Mouse (Mus musculus) heart, postnatal 36 days (tissue): ENCODE measurements around the gene Kcnn4. TPM values are rescaled to one million over a fixed set of nuclear protein-coding genes. Genes with fewer than 3 reads are reported as not detected.

Experiments used
- DNase-seq, 2 experiments: peaks; one replicate each; pipeline ENCODE4 v3.0.0; 2021 to 2022
- intact Hi-C: fragments of 180-260 bp; cut with DNase I; formaldehyde crosslinking; loops from one replicate; pipeline ENCODE4 v1.15.1; 2025
- total RNA-seq, 2 experiments: library from RNA; stranded (reverse); gene quantifications; 2 replicates each; pipeline ENCODE4 v1.2.3; 2021

Gene Kcnn4
- under 1 TPM; 0.42 to 0.62 TPM for total RNA-seq

DNA sequence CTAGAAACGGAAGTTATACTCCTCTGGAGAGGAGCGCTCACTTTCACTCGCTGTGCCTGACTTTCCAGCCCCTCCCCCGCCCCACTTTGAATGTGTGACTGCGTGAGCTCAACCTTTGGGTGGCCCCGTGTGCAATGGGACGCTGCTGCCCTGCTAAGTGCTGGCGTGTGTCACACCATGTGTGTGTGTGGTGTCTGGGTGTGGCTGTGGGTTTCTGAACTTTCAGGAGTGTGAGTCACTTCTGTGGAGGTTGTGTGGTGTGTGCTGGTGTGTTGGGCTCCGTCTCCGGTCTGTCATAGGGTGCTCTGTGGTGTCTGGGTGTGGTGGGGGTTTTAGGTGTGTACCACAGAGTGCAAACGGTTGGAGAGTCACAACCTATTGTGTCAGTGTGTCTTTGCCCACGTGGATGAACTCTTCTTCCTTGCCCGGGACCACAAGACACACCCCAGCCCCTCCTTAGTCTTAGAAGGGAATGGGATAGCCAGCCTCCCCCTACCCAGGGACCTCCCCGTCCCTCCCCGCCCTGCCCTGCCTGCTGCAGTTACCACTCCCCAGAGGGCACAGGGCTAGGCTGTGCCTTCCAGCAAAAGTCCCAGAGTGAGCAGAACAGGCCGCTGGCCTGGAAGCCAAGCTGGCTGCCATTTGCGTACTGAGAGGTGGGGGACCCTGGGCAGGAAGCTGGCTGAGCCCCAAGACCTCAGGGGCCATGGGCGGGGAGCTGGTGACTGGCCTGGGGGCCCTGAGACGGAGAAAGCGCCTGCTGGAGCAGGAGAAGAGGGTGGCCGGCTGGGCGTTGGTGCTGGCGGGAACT is at the start of gene Kcnn4:
Gene Kcnn4, plus strand, starts transcription at position 533 of the 811 bp plus-strand sequence.
- intact Hi-C loops: no loop called here
- no peak for DNase-seq

DNA sequence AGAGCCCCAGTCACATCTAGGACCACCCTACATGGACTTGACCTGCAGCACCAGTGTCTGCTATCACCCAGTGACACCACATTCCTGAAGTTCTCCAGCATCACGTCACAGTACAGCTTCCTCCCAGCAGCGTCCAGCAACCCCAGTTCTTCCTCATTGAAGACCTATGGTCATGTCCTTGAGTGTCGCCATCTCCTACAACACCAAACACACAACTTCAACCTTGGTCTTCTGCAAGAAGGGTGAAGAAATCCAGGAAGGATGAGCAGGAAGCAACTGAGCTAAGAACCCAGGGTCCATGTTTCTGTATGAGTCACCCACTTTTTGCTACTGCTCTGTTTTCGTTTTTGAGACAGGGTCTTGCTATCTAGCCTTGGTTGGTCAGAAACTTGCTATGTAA is 47.5 kb upstream of the Kcnn4 start:
- DNase-seq: no peak
- intact Hi-C loops: no loop called here

DNA sequence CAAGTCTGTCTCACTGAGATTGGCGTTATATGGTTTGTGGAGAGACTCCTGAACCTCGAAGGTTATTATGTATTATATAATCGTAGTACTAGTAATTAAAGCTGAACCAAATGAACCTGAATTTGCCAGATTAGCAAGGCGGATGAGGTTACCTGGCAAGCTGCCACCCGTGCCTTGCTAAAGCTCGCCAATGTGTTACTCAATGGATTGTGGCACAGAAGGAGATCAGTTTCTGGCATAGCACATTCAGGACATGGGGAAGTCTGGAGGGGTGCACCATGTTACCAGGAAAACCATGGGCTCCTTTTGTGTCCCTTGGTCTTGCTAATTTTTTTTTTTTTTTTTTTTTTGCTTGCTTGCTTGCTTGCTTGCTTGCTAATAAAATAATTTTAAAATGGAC is 44.9 kb upstream of the Kcnn4 start:
- no peak for DNase-seq
- intact Hi-C loops: loop anchor here (5.0 kb wide), 1 partner anchor 62 kb away; no protein-coding TSS in a partner anchor

DNA sequence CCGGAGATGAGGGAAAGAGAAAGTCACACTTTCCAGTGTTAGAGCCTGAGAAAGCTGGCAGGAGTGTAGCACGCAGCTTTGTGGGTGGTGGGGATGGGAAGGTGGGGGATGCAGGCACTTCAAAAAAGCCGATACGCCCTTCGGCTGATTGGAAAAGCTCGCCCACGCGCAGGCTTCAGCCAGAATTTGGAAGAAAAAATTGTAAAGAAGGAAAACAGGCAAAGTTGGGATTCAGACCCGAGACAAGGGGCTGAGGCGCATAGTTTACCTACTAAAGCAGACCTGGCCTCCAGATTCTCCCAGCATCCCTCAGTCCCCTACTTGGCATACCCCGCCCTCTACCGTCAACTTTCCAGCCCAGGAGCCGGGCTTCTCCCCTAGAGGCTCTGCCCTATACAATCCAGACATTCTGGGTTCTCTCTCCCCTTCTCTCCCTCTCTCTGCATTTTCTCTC is 44.4 kb upstream of the Kcnn4 start:
- no peak for DNase-seq
- intact Hi-C loops: loop anchor here (5.0 kb wide), 1 partner anchor 62 kb away; no protein-coding TSS in a partner anchor

DNA sequence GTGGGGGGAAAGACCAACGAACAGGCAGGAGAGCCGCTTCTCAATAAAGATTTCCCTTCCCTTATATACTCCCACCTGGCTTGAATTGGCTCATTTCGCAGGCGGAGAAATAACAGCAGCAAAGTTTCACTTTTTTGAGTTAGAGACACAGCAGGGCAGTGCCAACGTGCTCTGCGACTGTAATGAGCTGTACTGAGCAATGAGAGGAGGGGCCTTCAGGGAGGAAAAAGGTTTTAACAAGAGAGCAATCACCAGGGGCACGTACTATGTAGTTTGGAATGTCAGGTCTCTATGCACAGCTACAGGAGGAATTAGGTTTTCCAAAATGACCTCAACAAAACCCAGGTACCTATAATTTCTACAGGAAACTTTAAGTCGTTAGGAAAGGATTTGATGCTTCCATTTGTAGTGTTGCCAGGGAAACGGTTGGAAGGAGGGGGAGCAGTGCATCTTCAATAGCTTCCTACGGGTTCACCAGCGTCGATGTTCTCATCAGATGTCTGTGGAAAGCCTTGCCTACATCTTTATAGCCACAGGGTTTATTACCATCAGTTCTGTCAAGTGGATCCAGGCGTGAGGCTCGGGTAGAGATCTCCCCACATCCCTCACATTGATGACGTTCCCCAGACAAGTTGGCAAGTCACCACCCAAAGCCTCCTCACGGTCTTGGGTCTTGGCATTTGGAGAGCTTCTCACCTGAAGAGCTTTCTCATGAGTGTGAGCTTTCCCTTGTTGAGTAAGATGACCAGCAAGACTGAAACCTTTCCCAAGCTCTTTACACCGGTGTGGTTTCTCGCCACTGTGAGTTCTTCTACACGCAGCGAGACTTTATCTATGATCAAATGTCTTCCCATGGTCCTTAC is 43.6 kb upstream of the Kcnn4 start:
- DNase-seq: no peak
- intact Hi-C loops: loop anchor here (5.0 kb wide), 1 partner anchor 61 kb away; no protein-coding TSS in a partner anchor

DNA sequence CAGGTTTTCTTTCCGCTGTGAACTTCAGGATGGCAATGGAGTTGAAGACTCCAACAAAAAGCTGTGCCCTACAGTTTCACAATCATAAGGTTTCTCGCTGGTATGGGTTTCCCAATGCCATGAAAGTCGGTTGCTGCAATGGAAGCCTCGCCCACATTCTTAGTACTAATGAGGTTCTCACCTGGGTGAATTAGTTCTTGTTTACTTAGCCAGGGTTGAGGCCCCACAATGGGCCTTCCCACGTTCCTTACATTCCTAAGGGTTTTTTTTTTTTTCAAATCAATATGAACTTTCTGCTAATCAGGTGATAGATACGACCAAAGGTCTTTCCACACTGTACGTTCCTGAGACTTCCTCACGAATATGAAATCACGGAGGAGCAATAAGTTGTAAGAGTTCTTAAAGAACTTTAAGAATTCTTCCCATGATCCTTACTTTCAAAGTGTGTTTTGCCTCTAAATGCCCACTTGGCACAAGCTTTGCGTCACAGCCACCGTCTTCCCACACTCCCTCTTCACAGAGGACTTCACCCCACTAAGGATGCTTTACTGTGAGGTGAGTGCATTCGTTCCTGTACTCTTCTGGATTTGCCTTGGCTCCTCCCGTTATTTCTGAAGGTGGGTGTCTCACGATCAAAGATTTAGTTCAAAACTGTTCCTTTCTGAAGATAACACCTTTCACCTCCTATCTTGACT is 42.6 kb upstream of the Kcnn4 start:
- DNase-seq: no peak
- intact Hi-C loops: loop anchor here (5.0 kb wide), 1 partner anchor 60 kb away; no protein-coding TSS in a partner anchor

DNA sequence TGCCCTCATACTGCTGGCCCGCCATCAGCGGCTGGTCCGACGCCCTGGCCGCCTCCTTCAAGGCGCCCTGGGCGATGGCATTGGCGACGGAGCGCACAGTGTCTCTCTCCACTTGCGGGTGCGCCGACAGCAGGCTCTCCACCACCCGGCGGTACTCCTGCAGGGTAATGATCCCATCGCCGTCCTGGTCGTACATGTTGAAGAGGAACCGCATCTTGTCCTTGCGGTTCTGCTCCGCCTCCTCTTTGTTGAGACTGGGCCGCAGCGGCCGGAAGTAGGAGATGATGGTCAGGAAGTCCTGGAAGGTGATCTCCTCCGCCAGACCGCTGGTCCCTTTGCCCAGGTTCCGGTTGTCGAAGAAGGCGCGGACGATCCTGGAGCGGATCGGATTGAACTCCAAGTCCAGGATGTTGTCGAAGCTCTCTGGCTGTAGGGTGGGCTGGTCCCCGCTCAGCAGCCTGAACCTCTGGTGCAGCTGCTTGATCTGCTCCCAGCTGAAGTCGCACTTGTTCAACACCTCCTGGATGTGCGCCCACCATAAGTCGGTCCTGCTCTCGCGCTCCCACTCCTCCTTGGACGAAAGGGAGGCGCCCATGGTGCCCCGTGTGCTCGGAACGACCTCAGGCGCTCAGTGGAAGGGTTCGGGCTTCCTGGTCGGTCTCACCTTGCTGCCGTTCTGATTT is 36.6 kb upstream of the Kcnn4 start, which contains the start of gene Tescl:
Gene Tescl, minus strand, starts transcription at position 633 of the 683 bp plus-strand sequence.
- intact Hi-C loops: no loop called here
- DNase-seq: no peak

DNA sequence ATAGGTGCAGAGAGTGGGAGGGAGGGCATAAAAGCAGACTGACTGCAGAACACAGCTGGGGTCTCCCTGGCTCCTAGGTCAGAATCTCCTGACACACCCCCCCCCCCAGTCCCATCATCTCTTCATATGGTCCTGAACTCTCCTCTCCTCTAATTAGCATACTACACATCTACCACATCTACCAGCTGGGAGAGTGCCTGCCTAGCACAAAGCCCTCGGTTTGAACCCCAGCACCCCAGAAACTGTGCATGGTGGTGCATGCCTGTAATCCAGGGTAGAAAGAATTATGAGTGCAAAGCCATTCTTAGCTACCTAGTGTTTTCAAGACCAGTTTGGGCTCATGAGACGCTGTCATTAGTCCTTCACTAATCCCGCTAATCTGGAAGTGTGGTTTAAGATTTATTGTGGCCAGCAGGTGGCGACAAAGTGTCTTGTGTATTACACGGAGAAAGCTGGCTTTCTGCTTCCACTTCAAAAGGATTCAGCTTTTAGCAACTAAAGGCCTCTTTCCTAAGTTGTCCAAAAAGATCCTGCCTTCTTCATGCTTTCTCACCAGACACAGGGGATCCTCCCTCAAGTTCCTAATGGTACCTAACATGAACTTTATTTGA is 34.3 kb upstream of the Kcnn4 start:
- intact Hi-C loops: loop anchor here (1.0 kb wide), 2 partner anchors 49 to 71 kb away; no protein-coding TSS in a partner anchor
- DNase-seq: peak; percentile 52 to 76

DNA sequence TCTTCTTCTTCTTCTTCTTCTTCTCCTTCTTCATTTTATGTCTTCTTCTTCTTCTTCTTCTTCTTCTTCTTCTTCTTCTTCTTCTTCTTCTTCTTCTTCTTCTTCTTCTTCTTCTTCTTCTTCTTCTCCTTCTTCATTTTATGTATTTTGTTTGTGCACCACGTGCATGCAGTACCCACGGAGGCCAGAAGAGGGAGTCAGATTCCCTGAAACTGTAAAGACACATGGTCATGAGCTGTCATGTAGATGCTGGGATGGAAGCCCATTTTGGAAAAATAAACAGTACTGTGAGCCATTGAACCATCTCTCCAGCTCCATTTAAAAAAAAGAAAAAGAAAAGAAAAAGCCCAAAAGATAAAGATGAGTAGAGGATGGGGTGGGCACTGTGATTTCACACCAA is 31.8 kb upstream of the Kcnn4 start:
- no peak for DNase-seq
- intact Hi-C loops: no loop called here

DNA sequence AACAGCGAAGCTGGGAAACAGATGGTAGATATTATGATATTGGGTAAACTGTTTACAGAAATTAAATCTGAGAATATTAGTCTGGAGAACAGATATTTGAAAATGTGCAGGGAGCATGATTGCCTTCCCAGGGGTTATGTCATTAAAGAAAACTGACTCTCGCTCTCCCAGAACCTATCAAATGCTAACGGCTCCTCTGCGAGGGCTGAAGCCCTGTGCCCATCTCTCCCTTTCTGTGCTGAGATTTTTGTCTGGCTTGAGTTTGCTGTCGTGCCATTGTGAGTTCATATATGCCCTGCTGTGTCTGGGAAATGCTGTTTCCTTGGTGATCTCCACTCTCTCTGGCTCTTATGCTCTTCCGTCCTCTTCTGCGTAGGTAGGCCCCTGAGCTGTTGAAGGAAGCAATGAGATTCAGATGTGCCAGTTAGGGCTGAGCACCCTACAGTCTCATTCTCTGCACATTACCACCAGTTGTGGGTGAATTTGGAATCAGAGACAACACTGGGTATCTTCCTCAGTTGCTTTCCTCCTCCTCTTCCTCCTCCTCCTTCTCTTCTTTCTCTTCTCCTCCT is 26.3 kb upstream of the Kcnn4 start:
- DNase-seq: no peak
- intact Hi-C loops: no loop called here

DNA sequence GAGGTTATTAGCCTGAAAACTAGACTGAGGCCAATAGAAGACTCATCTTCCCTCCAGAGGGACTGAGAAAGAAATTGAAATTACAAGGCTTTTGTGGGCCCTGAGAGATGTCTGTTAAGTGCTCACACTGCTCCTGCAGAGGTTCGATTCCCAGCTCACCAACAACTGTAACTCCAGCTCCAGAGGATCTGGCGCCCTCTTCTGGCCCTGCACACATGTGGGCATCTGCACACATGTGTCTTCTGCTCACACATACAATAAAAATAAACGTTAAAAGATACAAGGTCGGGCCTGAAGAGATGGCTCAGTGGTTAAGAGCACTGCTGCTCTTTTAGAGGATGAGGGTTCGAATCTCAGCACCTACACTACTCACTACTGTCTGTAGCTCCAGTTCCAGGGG is 23.6 kb upstream of the Kcnn4 start:
- DNase-seq: no peak
- intact Hi-C loops: no loop called here

DNA sequence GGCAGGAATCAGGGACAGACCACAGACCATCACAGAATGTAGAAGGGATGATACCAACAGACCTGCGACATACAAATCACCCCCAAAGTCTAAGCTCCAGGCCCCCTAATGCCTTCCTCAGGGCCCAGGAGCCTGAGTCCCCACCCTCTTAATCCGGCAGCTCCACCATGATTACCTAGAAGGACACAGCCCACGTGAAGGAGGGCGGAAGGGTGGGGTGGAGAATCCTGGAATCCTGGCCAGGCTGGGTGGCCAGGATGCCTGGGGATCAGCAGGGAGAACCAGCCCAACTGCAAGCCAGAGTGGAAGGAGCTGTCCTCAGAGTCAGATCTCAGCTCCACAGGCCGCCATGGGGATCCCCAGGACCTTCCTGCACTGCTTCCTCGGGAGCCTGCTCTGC is 21.2 kb upstream of the Kcnn4 start, which contains the start of gene Lypd5:
Gene Lypd5, plus strand, starts transcription at position 301 of the 400 bp plus-strand sequence.
- intact Hi-C loops: no loop called here
- DNase-seq: no peak

DNA sequence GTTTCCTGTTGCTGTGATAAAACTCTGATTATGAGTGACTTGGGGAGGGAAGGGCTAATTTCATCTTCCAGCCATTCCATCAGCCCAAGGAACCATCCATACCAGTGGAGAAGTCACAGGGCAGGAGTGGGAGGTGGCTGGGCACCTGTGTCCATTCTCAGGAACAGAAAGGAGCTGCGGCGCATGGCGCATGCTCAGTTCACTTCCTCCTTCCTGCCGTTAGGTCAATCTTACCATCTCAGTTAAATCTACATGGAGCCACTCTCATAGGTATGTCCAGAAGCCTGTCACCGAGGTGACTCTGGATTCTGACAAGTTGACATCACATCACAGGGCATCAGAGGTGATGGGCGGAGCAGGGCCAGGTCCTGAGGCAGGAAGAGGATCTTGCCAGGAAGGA is 14.4 kb upstream of the Kcnn4 start:
- no peak for DNase-seq
- intact Hi-C loops: no loop called here

DNA sequence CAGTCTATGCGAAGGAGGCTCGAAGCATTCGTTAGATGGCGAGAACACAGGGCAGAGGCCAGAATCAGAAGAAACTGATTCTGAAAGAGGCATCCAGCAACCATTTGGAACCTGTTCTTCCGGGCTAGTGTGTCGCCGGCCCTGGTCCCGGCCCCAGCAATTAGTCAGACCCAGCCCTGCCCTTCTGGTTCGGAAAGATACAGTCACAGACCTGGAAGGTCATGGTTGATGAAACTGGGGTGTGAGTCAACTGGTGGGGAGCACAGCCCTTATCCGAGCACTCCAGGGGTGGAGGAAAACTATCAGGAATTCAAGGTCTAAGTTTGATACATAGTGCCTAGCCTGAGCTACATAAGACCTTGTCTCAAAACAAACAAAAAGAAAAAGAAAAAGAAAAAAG is 14.0 kb upstream of the Kcnn4 start:
- intact Hi-C loops: no loop called here
- no peak for DNase-seq

DNA sequence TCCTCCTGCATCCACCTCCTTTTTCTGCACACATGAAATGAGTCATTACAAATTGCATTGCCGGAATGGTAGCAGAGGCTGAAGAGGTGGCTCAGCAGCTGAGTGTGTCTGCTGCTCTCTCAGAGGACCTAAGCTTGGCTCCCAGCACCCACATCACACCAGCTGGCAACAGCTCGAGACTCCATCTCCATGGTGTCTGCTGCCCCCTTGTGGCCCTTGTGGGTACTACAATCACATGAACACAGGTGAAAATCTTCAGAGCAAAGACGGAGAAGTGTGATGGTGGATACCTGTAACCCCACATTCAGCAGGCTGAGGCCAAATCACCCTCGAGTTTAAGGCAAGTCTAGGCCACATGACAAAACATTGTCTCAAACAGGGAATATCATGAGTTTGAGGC is 12.2 kb upstream of the Kcnn4 start:
- no peak for DNase-seq
- intact Hi-C loops: no loop called here

DNA sequence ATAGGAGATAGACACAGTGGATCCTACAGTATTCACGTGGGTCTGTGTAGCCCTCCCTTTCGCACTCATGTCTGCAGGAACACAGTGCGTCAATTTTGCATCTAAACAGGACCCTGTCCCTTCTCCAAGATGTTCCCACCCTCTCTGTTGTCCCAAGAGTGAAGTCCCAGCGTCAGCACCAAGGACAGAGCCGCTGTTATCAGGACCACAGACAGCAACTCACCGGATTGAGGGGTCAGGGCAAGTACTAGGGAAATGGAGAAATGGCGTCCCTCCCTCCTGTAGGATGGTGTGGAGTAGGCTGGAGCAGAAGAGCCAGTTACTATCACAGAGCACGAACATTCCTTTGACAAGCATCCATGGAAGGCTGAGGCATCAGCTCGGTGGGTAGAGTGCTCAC is 10.8 kb upstream of the Kcnn4 start:
- intact Hi-C loops: no loop called here
- DNase-seq: peak in 1 of 2 experiments; percentile 32

DNA sequence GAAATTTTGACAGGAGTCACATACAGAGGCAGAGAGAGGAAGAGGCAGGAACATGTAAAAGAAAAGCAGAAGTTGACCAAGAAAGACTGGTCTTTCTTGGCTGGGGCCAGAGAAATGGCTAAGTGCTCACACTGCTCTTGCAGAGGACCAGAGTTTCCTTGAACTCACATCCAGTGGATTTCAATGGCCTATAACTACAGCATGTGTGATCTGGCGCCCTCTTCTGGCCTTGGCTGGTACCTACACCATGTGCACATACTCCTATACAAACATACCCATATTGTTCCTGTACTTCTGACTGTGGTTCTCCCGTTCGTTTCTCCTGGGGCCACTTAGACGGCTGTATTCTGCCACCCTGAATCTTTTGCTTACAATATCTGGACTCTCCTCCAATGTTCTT is 9.1 kb upstream of the Kcnn4 start:
- intact Hi-C loops: no loop called here
- no peak for DNase-seq

DNA sequence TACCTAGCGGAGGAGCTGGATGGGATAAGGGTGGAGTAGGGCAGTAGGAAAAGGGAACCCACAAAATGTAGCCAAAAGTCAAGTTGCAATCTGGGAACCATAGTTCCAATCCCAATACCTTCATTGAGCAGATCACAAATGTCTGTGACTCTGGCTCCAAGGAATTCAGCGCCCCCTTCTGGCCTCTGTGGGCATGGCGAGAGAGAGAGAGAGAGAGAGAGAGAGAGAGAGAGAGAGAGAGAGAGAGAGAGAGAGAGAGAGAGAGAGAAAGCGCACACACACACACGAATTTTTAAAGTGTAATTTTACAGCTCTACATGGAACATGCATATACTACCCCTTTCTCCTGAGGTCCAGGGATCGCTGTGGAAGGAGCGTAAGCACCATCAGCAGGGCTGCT is 6.8 kb upstream of the Kcnn4 start:
- no peak for DNase-seq
- intact Hi-C loops: no loop called here

DNA sequence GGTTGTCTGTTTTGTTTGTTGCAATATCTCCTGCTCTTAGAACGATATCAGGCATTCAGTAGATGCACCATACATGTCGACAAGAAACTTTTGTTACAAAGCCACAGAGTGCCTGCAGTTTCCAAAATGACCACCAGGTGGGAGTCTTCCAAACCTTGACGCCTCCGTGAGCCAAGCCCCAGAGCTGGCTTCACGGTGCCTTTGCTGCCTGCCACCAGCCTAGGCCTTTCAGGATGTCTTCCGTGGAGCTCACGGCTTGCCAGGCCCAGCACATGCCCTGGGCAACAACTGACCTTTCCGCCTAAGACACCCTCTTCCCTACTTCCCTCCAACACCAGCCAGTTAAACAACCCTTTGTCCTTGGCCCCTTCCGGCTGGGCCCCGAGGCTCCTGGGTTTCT is 5.2 kb upstream of the Kcnn4 start:
- intact Hi-C loops: loop anchor here (1.0 kb wide), 2 partner anchors 20 to 42 kb away; no protein-coding TSS in a partner anchor
- DNase-seq: peak; percentile 81 to 90
